Comparison of ENCODE assay signal across 9 mouse cellular contexts in the genomic region with DNA sequence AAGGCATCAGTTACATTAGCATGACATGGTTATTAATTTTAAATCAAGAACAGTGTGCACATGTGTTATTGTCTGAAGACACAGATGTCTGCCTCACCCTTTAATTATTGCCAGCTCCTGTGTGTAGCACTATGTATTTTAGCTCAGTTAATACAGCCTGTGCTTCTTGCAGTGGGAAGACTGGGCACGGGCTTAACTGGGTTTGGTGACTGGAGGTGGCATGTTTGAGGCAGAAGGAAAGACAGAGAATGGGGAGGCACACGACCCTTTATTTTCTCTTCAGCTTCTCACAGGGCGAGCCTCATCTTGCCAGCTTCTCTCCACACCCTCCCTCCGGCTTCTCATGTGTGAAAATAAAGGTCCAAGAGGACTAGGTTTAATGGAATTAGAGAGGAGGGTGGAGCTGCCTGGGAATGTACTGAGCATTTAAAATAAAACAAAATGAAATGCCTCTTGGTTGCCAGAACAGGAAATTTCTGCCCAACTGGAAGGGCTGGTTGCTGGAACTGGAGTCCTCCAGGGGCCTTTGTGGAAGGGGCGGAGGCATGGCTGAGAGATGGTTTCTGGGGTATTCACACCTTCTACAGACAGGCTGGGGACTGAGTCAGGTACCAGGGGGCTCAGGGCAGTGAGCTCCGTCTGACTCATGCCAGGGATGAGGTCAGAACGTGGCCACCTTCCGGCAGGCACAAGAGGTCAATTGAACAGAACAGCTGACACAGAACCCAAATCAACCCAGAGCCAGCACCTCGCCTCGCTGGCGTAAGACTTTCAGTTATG. TPM values are rescaled to one million over a fixed set of nuclear protein-coding genes. Genes with fewer than 3 reads are reported as not detected.
DNase-seq lines count a peak whose midpoint lies in the region; ATAC-seq and TF ChIP-seq lines count a peak whose summit lies in the region.
"Had no signal": no experiment of that assay in that cellular context is flagged by ENCODE, and none has a peak within 500 bp of the region (broad histone marks: within the 10 kb centered on the region; RNA-seq: fewer than 3 reads in every experiment).

No protein-coding gene starts in this region.

- H3K36me3 ChIP-seq in embryonic facial prominence, embryonic 11.5 days (replicated peaks; ENCODE audit: control insufficient read depth, insufficient read depth, low read depth, low read length): no peaks in the 10 kb centered on the region
- H3K36me3 ChIP-seq in stomach, embryonic 15.5 days: no peaks in the 10 kb centered on the region
- no peaks in the 10 kb centered on the region for H3K36me3 ChIP-seq in midbrain, embryonic 11.5 days (ENCODE audit: control insufficient read depth, insufficient read depth, low read length)
- H3K36me3 ChIP-seq: heart, embryonic 15.5 days had no signal

- intact Hi-C loops in left cerebral cortex, adult 2 months (cut with DNase I): no loop called here

- DNase-seq in left cerebral cortex, adult 2 months (ENCODE audit: extremely low spot score in 1 of 2, low spot score in 2 of 2): no peak
- DNase-seq in left cerebral cortex, adult 18-20 months (ENCODE audit: low spot score in 2 of 2): no peak
- DNase-seq in embryonic facial prominence, embryonic 11.5 days (ENCODE audit: low spot score): peak; percentile 33
- DNase-seq in layer of hippocampus, adult 11-12 months (ENCODE audit: low spot score): peak; percentile 11
- DNase-seq in midbrain, embryonic 11.5 days (ENCODE audit: low spot score, missing footprints): no peak

- no peak overlapping the region for H3K4me2 ChIP-seq in embryonic facial prominence, embryonic 11.5 days (ENCODE audit: low read depth, low read length)
- no peak overlapping the region for H3K4me2 ChIP-seq in stomach, embryonic 15.5 days
- H3K4me2 ChIP-seq in midbrain, embryonic 11.5 days: no peak overlapping the region
- H3K4me2 ChIP-seq: heart, embryonic 15.5 days had no signal

- TF ChIP-seq CTCF in left cerebral cortex, adult 2 months (IDR thresholded peaks at IDR 0.05): no peak

- no peak for ATAC-seq in embryonic facial prominence, embryonic 11.5 days (replicated peaks; ENCODE audit: insufficient number of reproducible peaks, low FRiP score, low TSS enrichment, low read depth)
- peak; percentile 41; the same call in 1 of the 2 replicates for ATAC-seq in stomach, embryonic 15.5 days (ENCODE audit: insufficient read depth, low FRiP score, low read depth)
- no peak for ATAC-seq in granulocyte monocyte progenitor cell, adult 5-6 weeks (replicated peaks; ENCODE audit: poor library complexity, severe bottlenecking)
- ATAC-seq in erythroid progenitor cell, adult 5-6 weeks (replicated peaks; ENCODE audit: low FRiP score, poor library complexity, severe bottlenecking): no peak
- no peak for ATAC-seq in midbrain, embryonic 11.5 days (ENCODE audit: low FRiP score)

- H3K9ac ChIP-seq in embryonic facial prominence, embryonic 11.5 days (replicated peaks; ENCODE audit: low read length): no peak overlapping the region
- no peak overlapping the region for H3K9ac ChIP-seq in stomach, embryonic 15.5 days
- no peak overlapping the region for H3K9ac ChIP-seq in midbrain, embryonic 11.5 days (ENCODE audit: low read length)
- H3K9ac ChIP-seq: heart, embryonic 15.5 days had no signal

- H3K27ac ChIP-seq in left cerebral cortex, adult 2 months: peak overlapping the region; percentile 30
- H3K27ac ChIP-seq in embryonic facial prominence, embryonic 11.5 days (replicated peaks; ENCODE audit: low read depth, low read length): no peak overlapping the region
- H3K27ac ChIP-seq in stomach, embryonic 15.5 days: peak overlapping the region; percentile 33; the same call in 1 of the 2 replicates
- H3K27ac ChIP-seq in midbrain, embryonic 11.5 days (ENCODE audit: low read depth, low read length): no peak overlapping the region
- H3K27ac ChIP-seq: heart, embryonic 15.5 days had no signal

- H3K9me3 ChIP-seq in embryonic facial prominence, embryonic 11.5 days (replicated peaks; ENCODE audit: control insufficient read depth, low read length): no peaks in the 10 kb centered on the region
- H3K9me3 ChIP-seq in stomach, embryonic 15.5 days: no peaks in the 10 kb centered on the region
- no peaks in the 10 kb centered on the region for H3K9me3 ChIP-seq in midbrain, embryonic 11.5 days (ENCODE audit: control insufficient read depth, low read length)
- H3K9me3 ChIP-seq: heart, embryonic 15.5 days had no signal

- no peaks in the 10 kb centered on the region for H3K27me3 ChIP-seq in embryonic facial prominence, embryonic 11.5 days (ENCODE audit: control insufficient read depth, insufficient read depth, low read length)
- H3K27me3 ChIP-seq in stomach, embryonic 15.5 days (replicated peaks): no peaks in the 10 kb centered on the region
- no peaks in the 10 kb centered on the region for H3K27me3 ChIP-seq in midbrain, embryonic 11.5 days (ENCODE audit: control insufficient read depth, insufficient read depth, low read length)
- H3K27me3 ChIP-seq: heart, embryonic 15.5 days had no signal

- no peak overlapping the region for H3K4me3 ChIP-seq in left cerebral cortex, adult 2 months
- no peak overlapping the region for H3K4me3 ChIP-seq in embryonic facial prominence, embryonic 11.5 days (ENCODE audit: low read depth, low read length)
- no peak overlapping the region for H3K4me3 ChIP-seq in stomach, embryonic 15.5 days (replicated peaks)
- no peak overlapping the region for H3K4me3 ChIP-seq in midbrain, embryonic 11.5 days (ENCODE audit: low read depth, low read length)
- H3K4me3 ChIP-seq: heart, embryonic 15.5 days had no signal

- no peaks in the 10 kb centered on the region; the same call in 1 of the 2 replicates for H3K4me1 ChIP-seq in embryonic facial prominence, embryonic 11.5 days (ENCODE audit: control insufficient read depth, insufficient read depth, low read length)
- H3K4me1 ChIP-seq in stomach, embryonic 15.5 days: no peaks in the 10 kb centered on the region
- no peaks in the 10 kb centered on the region for H3K4me1 ChIP-seq in midbrain, embryonic 11.5 days (ENCODE audit: control insufficient read depth, insufficient read depth, low read length)

- WGBS in embryonic facial prominence, embryonic 11.5 days: 63% methylated on average over 11 of the region's 11 CpGs
- WGBS in stomach, embryonic 15.5 days: 64% methylated on average over 11 of the region's 11 CpGs
- 78% methylated on average over 11 of the region's 11 CpGs for WGBS in midbrain, embryonic 11.5 days

RNA-seq across cellular contexts. Expression of a gene that starts 14.9 kb away (rescaled TPM):
- total RNA-seq in left cerebral cortex, adult 2 months (2021): under 1 TPM; 0.28 to 0.54 TPM
- not detected for total RNA-seq in left cerebral cortex, adult 18-20 months (2021)
- polyA plus RNA-seq in embryonic facial prominence, embryonic 11.5 days (2014; fragmentation: Nextera tagmentation; extraction: Ambion mirVana): not detected in 2 replicates
- 1.0 and 4.0 TPM in 2 replicates for polyA plus RNA-seq in stomach, embryonic 15.5 days (2015; fragmentation: Nextera tagmentation; extraction: Ambion mirVana)
- total RNA-seq in granulocyte monocyte progenitor cell, adult 5-6 weeks (2014; fragmentation: Nextera tagmentation): not detected in 2 replicates
- total RNA-seq in granulocyte monocyte progenitor cell, adult 5-6 weeks (2017): not detected in 2 replicates
- 1.7 TPM in 1 of 2 replicates, not detected in the other for total RNA-seq in erythroid progenitor cell, adult 5-6 weeks (2015; ENCODE audit: low replicate concordance)
- total RNA-seq in erythroid progenitor cell, adult 5-6 weeks (2017; ENCODE audit: low replicate concordance): not detected in 2 replicates
- polyA plus RNA-seq in midbrain, embryonic 11.5 days (2014; fragmentation: Nextera tagmentation; extraction: Ambion mirVana): not detected in 2 replicates

RNA-seq across cellular contexts. Expression of a gene that starts 41.1 kb away (rescaled TPM):
- not detected for total RNA-seq in left cerebral cortex, adult 2 months (2021)
- not detected for total RNA-seq in left cerebral cortex, adult 18-20 months (2021)
- 0.46 TPM in 1 of 2 replicates, not detected in the other for polyA plus RNA-seq in embryonic facial prominence, embryonic 11.5 days (2014; fragmentation: Nextera tagmentation; extraction: Ambion mirVana)
- polyA plus RNA-seq in stomach, embryonic 15.5 days (2015; fragmentation: Nextera tagmentation; extraction: Ambion mirVana): 0.17 and 0.72 TPM in 2 replicates
- not detected in 2 replicates for total RNA-seq in granulocyte monocyte progenitor cell, adult 5-6 weeks (2014; fragmentation: Nextera tagmentation)
- not detected in 2 replicates for total RNA-seq in granulocyte monocyte progenitor cell, adult 5-6 weeks (2017)
- total RNA-seq in erythroid progenitor cell, adult 5-6 weeks (2015; ENCODE audit: low replicate concordance): not detected in 2 replicates
- not detected in 2 replicates for total RNA-seq in erythroid progenitor cell, adult 5-6 weeks (2017; ENCODE audit: low replicate concordance)
- polyA plus RNA-seq in midbrain, embryonic 11.5 days (2014; fragmentation: Nextera tagmentation; extraction: Ambion mirVana): 0.16 and 0.48 TPM in 2 replicates

Comparison
In these comparisons a context has a peak if more than half of its experiments do, and no peak if none do; other contexts are left out.
1. DNase-seq: peak in embryonic facial prominence, embryonic 11.5 days (single experiment) and layer of hippocampus, adult 11-12 months (single experiment); none in left cerebral cortex, adult 2 months (0 of 2), left cerebral cortex, adult 18-20 months (0 of 2) and midbrain, embryonic 11.5 days (single experiment).
2. H3K27ac ChIP-seq: peak in left cerebral cortex, adult 2 months (single experiment) and stomach, embryonic 15.5 days (single experiment); none in embryonic facial prominence, embryonic 11.5 days (single experiment) and midbrain, embryonic 11.5 days (single experiment).